Mouse (Mus musculus): ENCODE measurements around the gene Camta2. TPM values are rescaled to one million over a fixed set of nuclear protein-coding genes. Genes with fewer than 3 reads are reported as not detected.
A peak's percentile ranks its signal among the peaks of the same experiment; 100 is the strongest.

The Camta2 gene
- polyA plus RNA-seq, 1 experiment from 2014 or later: 11.6 TPM

DNA sequence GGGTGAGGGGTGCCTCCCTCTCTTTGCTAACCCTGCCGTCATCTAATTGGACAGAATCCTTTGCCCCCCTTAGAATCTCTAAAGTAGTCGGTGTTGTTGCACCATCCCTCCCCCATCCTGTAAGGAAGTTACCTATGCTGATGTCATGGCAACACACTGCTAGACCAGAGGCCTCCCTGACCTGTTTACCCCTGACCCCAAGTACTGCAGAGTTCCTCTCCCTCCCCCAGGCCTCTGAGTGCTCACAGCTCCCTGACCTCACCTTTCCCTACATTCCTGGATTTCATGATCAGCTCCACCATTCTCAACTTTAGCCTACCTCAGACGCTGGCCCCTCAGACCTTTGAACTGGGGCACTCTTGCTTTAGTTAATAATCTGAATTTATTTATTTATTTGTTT is 18.2 kb upstream of the Camta2 start:
- H3K4me3 ChIP-seq: no peak overlapping the region
- no peaks in the 10 kb centered on the region for H3K9me3 ChIP-seq (replicated peaks)
- 90% methylated on average over 3 of the region's 3 CpGs for WGBS
- no peaks in the 10 kb centered on the region for H3K27me3 ChIP-seq (ENCODE audit: low read depth, poor library complexity, severe bottlenecking)
- H3K36me3 ChIP-seq: peaks cover 89% of the 10 kb centered on the region
- H3K27ac ChIP-seq: no peak overlapping the region
- DNase-seq (ENCODE audit: low spot score): no peak
- peaks cover 19% of the 10 kb centered on the region for H3K4me1 ChIP-seq

DNA sequence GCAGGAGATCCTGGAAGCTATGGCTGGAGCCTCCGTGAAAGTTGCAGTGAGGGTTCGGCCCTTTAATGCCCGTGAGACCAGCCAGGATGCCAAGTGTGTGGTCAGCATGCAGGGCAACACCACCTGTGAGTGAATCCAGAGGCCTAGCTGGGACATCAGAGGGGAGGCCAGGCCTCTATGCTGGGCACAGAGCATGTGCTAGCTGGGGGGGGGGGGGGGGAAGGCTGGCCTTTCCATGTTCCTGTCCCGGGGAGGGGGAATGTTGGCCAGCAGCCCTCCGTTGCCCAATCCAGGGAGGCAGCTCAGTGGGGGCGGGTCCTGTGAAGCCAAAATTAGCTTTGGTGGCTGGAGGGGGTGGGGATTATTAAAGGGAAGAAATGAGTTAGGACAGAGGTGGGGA is 14.9 kb upstream of the Camta2 start:
- H3K36me3 ChIP-seq: peaks cover 56% of the 10 kb centered on the region
- no peak overlapping the region for H3K27ac ChIP-seq
- no peaks in the 10 kb centered on the region for H3K27me3 ChIP-seq (ENCODE audit: low read depth, poor library complexity, severe bottlenecking)
- no peaks in the 10 kb centered on the region for H3K9me3 ChIP-seq (replicated peaks)
- H3K4me3 ChIP-seq: 0 out of 2 replicates have a peak overlapping the region, but pooled peaks have one; percentile 96
- H3K4me1 ChIP-seq: peaks cover 34% of the 10 kb centered on the region
- no peak for DNase-seq (ENCODE audit: low spot score)
- WGBS: 76% methylated on average over 6 of the region's 6 CpGs

DNA sequence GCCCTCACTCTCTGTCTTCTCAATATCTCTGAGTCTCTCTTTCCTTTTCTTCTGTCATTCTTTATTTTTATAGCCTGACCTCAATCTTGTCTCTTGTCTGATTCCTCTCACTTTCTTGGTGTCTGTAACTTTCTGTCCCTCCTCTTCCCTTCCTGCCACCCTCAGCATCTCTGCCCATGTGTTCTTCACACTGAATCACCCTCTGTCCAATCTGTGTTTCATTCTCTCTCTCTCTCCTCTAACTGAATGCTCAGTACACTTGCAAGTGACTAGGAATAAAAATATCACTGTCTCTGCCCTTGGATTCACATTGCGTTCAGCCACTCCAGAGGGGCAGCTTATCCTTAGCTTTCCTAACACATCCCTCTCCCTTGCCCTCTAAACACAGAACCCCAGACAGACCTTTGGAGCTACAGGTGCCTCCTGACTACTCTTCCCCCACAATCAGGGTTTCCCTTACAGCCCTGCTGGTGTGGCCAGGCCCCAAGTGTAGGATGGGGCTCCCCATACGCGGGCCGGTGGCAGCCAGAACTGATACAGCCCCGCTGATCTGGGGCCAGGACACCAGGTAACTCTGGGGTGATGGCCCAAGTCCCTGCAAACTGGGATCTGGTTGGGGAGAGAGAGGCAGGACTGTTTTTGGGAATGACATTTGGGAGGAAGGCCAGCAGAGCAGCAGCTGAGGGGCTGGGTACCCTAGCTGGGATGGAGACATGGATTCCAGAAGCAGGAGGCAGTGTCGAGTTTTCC is 14.3 kb upstream of the Camta2 start:
- no peak for DNase-seq (ENCODE audit: low spot score)
- Histone ChIP-seq H3K4me1 (peaks cover 34% of the 10 kb centered on the region), H3K27ac (no peak overlapping the region), H3K36me3 (peaks cover 50% of the 10 kb centered on the region), H3K9me3 (replicated peaks) (no peaks in the 10 kb centered on the region), H3K27me3 (ENCODE audit: low read depth, poor library complexity, severe bottlenecking) (no peaks in the 10 kb centered on the region), H3K4me3 (peak overlapping the region; percentile 96)
- 82% methylated on average over 6 of the region's 6 CpGs for WGBS

DNA sequence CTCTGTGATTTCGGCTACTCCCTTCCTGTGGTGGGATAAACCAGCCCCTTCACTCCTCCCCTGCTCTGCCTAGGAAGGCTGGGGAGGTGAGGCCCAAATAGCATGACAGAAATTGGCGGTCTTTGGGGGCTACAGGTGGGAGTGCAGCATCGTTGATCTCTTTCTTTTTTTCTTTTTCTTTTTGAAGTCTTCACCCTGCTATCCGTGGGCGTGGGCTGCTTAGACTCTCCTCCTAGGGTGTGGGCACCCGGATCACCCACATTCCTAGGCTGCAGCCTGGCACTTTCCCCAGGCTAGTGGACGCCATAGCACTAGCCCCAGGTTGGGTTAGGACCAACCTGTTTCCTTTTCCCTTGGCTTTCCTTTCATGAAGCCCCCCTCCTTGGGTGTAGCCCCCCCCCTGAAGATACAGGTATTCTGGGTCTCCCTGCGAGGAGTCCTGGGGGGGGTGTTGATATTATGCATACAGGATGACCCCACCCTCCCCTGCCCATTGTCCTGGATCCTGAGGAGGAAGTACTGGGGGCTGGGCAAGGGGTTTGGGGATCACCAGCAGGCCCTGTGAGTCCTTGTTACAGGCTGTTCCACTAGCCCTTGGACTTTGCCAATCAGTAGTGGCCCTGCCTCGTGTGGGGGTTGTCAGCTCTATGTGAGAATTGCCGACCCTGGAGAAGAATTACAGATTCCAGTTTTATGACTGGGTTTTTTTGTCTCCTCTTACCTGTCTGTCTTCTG is 13.5 kb upstream of the Camta2 start:
- 11% methylated on average over 10 of the region's 10 CpGs for WGBS
- Histone ChIP-seq H3K27me3 (ENCODE audit: low read depth, poor library complexity, severe bottlenecking) (no peaks in the 10 kb centered on the region), H3K9me3 (replicated peaks) (no peaks in the 10 kb centered on the region), H3K27ac (peak overlapping the region; percentile 96), H3K4me1 (peaks cover 34% of the 10 kb centered on the region), H3K4me3 (peak overlapping the region; percentile 96), H3K36me3 (peaks cover 42% of the 10 kb centered on the region)
- no peak for DNase-seq (ENCODE audit: low spot score)

DNA sequence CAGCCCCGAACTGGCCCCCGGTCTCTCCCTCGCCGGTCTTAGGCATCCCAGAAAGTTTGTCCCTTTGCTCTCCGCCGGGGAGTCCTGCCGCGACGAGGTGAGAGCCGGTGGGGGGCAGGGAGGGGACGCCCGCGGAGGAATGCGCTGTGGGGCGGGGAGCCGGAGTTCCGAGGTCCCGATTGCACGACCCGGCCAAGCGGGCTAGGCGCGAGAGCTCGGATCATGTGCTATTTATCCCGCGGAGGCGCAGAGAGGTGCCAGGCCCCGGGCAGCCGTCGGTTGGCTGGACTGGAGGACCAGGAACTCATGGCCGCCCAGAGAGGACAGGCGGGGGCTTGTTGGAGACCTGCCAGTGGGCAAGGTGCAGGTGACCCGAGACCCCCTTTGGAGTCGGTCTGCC is 12.7 kb upstream of the Camta2 start:
- Histone ChIP-seq H3K4me3 (peak overlapping the region; percentile 96), H3K27me3 (ENCODE audit: low read depth, poor library complexity, severe bottlenecking) (no peaks in the 10 kb centered on the region), H3K36me3 (peaks cover 34% of the 10 kb centered on the region), H3K27ac (peak overlapping the region; percentile 96), H3K4me1 (peaks cover 34% of the 10 kb centered on the region), H3K9me3 (replicated peaks) (no peaks in the 10 kb centered on the region)
- DNase-seq (ENCODE audit: low spot score): peak; percentile 76
- WGBS: under 1% methylated on average over 34 of the region's 34 CpGs

DNA sequence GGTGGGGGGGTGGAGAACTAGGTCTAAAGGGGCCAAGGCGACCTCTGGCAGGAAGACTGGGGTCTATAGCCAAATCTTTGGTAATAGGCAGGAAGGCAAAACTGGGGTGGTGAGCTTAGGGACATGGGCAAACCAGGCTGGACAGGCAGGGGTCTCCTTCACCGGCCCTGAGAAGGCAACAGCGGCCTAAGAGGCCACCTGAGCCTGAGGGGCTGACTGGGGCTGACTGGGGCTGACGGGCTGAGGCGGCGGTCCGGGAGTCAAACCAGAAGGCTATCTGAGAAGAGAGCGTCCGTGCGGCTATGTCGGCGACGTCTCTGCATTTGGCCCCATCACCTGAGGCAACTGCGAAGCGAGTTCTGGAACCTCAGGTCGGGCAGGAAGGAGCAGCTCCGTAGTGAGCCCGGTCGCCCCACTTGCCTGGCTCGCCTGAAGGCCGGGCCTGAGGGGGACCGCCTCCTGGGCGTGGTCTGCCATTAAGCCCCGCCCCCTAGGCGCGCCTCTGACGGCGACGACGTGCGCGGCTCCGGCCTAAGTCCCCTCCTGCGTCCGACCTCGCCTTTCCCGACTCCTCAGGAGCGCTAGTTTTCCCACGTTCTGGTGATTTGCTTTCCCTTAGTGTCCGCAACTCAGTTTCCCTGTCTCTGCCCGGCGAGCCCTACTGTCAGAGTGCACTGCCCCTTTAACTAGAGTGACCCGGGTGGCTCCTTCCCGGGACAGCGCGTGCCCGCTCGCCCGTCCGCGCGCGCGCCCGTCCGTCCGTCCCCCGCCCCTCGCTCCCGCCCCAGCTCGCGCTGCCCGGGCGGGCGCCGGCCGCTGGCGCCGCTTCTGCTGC is 12.0 kb upstream of the Camta2 start, which contains the start of the genes Inca1 and Kif1c:
Gene Inca1, minus strand, starts transcription at position 434 of the 835 bp plus-strand sequence.
Gene Kif1c, plus strand, starts transcription at position 827 of the 835 bp plus-strand sequence.
- no peaks in the 10 kb centered on the region for H3K27me3 ChIP-seq (ENCODE audit: low read depth, poor library complexity, severe bottlenecking)
- H3K4me1 ChIP-seq: peaks cover 34% of the 10 kb centered on the region
- peaks cover 28% of the 10 kb centered on the region for H3K36me3 ChIP-seq
- peak within 1 kb of the TSS; percentile 96 for H3K27ac ChIP-seq
- H3K4me3 ChIP-seq: peak within 1 kb of the TSS; percentile 96
- WGBS: 1% methylated on average over 69 of the region's 69 CpGs
- no peaks in the 10 kb centered on the region for H3K9me3 ChIP-seq (replicated peaks)
- peak; percentile 96 for DNase-seq (ENCODE audit: low spot score)

DNA sequence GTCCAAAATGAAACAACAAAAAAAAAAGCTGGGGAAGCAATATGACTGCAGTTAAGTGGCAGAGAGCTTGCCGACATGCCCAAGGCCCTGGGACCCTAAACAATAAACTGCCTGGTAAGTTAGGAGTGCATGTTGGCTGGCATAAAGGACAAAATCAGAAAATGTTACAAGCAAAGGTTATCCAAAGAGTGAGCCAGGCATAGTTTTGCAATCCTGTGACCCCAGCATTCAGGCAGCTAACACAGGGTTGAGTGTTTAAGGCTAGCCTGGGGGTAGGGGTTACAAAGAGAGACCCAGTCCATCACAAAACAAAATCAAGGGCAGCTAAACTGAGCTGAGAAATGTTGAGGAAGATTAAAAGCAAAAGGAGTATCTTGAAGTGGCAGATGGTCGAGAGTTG is 11.1 kb upstream of the Camta2 start:
- no peak for DNase-seq (ENCODE audit: low spot score)
- Histone ChIP-seq H3K4me3 (no peak overlapping the region), H3K4me1 (peaks cover 34% of the 10 kb centered on the region), H3K36me3 (peaks cover 19% of the 10 kb centered on the region), H3K9me3 (replicated peaks) (no peaks in the 10 kb centered on the region), H3K27ac (no peak overlapping the region), H3K27me3 (ENCODE audit: low read depth, poor library complexity, severe bottlenecking) (no peaks in the 10 kb centered on the region)
- 76% methylated on average over 2 of the region's 2 CpGs for WGBS

DNA sequence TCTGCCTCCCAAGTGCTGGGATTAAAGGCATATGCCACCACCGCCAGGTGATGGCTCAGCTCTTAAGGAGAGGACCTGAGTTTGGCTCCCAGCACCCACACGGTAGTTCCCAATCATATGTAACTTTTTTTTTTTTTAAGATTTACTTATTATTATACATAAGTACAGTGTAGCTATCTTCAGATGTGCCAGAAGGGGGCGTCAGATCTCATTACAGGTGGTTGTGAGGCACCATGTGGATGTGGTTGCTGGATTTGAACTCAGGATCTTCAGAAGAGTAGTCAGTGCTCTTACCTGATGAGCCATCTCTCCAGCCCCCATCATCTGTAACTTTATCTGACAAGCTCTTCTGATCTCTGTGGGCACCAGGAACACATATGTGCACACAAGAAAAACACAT is 9.5 kb upstream of the Camta2 start:
- Histone ChIP-seq H3K9me3 (replicated peaks) (no peaks in the 10 kb centered on the region), H3K27ac (no peak overlapping the region), H3K36me3 (peaks cover 2% of the 10 kb centered on the region), H3K27me3 (ENCODE audit: low read depth, poor library complexity, severe bottlenecking) (no peaks in the 10 kb centered on the region), H3K4me1 (peaks cover 27% of the 10 kb centered on the region), H3K4me3 (no peak overlapping the region)
- WGBS: 83% methylated on average over 3 of the region's 3 CpGs
- DNase-seq (ENCODE audit: low spot score): no peak

DNA sequence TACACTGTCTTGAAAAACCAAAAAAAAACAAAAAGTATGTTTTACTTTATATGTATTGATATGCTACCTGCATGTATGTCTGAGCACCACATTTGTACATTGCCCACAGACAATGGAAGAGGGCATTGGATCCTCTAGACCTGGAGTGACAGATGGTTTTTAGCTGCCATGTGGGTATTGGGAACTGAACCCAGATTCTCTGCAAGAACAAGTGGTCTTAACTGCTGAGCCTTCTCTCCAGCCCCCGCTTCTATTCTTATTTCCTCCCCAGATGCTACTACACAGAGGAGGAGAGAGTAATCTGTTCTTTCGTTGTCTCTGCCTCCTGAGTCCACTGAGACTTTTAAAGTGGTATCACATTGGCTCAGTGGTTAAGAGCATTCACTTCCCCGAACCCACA is 5.6 kb upstream of the Camta2 start:
- H3K4me3 ChIP-seq: no peak overlapping the region
- H3K9me3 ChIP-seq (replicated peaks): no peaks in the 10 kb centered on the region
- WGBS: 70% methylated on average over 3 of the region's 3 CpGs
- no peak overlapping the region for H3K27ac ChIP-seq
- no peak for DNase-seq (ENCODE audit: low spot score)
- H3K4me1 ChIP-seq: peaks cover 5% of the 10 kb centered on the region
- no peaks in the 10 kb centered on the region for H3K36me3 ChIP-seq
- no peaks in the 10 kb centered on the region for H3K27me3 ChIP-seq (ENCODE audit: low read depth, poor library complexity, severe bottlenecking)

DNA sequence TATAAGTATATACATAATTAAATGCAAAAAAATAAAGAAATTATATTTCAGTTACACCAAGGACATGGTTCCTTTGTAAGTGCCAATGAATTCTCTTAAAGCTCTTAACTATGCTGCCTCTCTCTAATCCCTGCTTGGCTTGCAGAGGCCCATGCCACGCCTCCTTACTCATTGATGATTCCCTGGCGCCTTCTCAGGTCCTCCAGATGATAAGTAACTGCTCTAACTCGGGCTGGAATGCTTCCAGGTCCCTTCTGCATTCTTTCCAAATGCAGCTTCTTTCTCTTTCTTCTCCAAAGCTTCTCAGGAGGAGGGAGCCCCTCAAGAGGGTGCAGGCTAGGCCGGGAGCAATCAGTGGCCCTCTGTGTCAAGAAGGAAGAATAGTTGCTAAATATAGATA is 1.7 kb upstream of the Camta2 start:
- DNase-seq (ENCODE audit: low spot score): no peak
- no peak overlapping the region for H3K4me3 ChIP-seq
- no peaks in the 10 kb centered on the region for H3K9me3 ChIP-seq (replicated peaks)
- WGBS: 59% methylated on average over 4 of the region's 4 CpGs
- H3K27ac ChIP-seq: no peak overlapping the region
- peaks cover 13% of the 10 kb centered on the region for H3K36me3 ChIP-seq
- no peaks in the 10 kb centered on the region for H3K27me3 ChIP-seq (ENCODE audit: low read depth, poor library complexity, severe bottlenecking)
- peaks cover 27% of the 10 kb centered on the region for H3K4me1 ChIP-seq

DNA sequence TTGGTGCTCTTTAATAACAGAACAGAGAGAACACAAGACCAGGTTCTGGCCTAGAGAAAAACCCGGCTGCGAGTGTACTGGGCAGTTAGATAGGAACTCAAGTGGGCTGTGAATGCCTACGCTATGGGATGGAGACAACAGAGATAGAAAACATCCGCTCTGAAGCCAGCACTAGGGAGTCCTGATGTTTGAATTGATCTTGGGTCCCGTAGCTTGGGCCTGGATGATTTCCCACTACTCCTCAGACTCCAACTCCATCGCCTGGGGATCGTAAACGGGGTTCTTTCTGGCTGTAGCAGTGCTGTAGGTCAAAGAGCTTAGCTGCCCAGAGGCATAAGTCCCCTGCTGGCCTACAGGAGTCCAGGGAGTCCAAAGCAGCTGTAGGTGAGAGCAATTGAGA is 467 bp upstream of the Camta2 start:
- peak; percentile 39 for DNase-seq (ENCODE audit: low spot score)
- H3K4me1 ChIP-seq: peaks cover 27% of the 10 kb centered on the region
- H3K27ac ChIP-seq: peak overlapping the region; percentile 92
- 13% methylated on average over 8 of the region's 8 CpGs for WGBS
- peaks cover 25% of the 10 kb centered on the region for H3K36me3 ChIP-seq
- H3K9me3 ChIP-seq (replicated peaks): no peaks in the 10 kb centered on the region
- H3K27me3 ChIP-seq (ENCODE audit: low read depth, poor library complexity, severe bottlenecking): no peaks in the 10 kb centered on the region
- H3K4me3 ChIP-seq: peak overlapping the region; percentile 93

DNA sequence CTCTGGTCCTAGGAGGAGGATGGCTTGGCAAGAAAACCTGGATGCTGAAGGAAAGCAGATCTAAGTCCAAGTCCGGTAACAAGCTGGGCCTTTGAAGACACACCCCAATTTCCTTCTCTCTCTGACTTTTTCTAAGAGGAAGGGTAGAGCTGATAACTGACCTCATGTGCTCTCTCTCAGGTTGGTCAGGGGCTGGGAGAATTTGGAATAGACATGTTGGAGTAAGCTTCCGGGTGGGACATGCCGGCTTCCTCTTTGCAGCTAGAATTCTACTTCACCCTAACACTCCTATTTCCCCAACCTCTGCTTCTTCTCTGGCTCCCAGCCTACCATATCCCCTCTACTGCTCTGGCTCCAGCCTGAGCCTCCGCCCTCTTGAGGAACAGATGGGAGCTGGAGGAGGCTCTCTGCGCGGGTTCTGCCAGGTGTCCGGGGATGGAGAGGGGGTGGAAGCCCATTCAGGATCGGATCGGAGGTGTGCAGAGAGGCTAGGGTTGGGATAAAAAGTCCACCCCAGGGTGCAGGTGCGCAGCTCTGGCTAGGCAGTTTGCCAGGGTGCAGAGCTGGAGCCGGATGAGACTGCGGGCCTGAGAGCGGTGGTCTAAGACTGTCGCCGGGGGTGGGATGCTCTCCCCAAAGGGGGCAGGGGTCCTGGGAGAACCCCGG is 871 bp downstream of the Camta2 start:
- no peaks in the 10 kb centered on the region for H3K27me3 ChIP-seq (ENCODE audit: low read depth, poor library complexity, severe bottlenecking)
- no peak for DNase-seq (ENCODE audit: low spot score)
- WGBS: 4% methylated on average over 16 of the region's 16 CpGs
- peak overlapping the region; percentile 93 for H3K4me3 ChIP-seq
- peaks cover 32% of the 10 kb centered on the region for H3K4me1 ChIP-seq
- peak overlapping the region; percentile 92 for H3K27ac ChIP-seq
- no peaks in the 10 kb centered on the region for H3K9me3 ChIP-seq (replicated peaks)
- peaks cover 39% of the 10 kb centered on the region for H3K36me3 ChIP-seq

All from limb, embryonic 10.5 days (tissue).